Mouse (Mus musculus): ENCODE data around the gene Tmem107. TPM values are rescaled to one million over a fixed set of nuclear protein-coding genes. Genes with fewer than 3 reads are reported as not detected.

Gene Tmem107
- total and polyA plus RNA-seq, 3 experiments = 22.6 to 31.3 (median 30.1) TPM

DNA sequence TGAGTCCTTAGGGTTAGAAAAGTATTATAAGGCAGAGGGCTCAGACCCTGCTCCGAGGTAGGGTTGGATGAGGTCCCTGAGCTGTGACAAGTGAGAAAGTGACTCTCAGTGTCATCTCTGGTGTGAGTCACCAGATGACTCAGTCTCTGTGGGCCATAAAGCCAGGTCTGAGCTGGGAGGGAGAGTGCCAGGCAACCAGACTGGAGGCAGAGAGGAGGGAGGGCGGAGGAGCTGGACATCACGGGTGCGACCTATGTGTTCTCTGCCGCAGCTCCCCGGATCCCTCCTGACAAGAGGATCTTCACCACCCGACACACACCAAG is 31.8 kb downstream of the Tmem107 start:
- no peak overlapping the region for H3K4me3 ChIP-seq (replicated peaks in 1 of 3; ENCODE audit: low read depth in 2 of 3, low read length in 2 of 3, poor library complexity in 1 of 3)
- in situ Hi-C loops (cut with MboI; ENCODE audit: low pct_ligation_motif_present, low pct_unique_long_range_greater_than_20kb, low sequenced_read_pairs) (no loop called here), dilution Hi-C loops (cut with MboI; ENCODE audit: extremely low pct_ligation_motif_present, extremely low pct_unique_long_range_greater_than_20kb, low sequenced_read_pairs) (no loop called here)
- no peaks in the 10 kb centered on the region for H3K27me3 ChIP-seq (replicated peaks)
- no peaks in the 10 kb centered on the region for H3K9me3 ChIP-seq (replicated peaks; ENCODE audit: low read length)
- no peak overlapping the region for H3K27ac ChIP-seq (ENCODE audit: insufficient read depth, low read depth)
- no peak overlapping the region for H3K9ac ChIP-seq (ENCODE audit: insufficient read depth, low read depth)
- H3K79me2 ChIP-seq (replicated peaks; ENCODE audit: control insufficient read depth, extremely low read depth, insufficient read depth, poor library complexity, severe bottlenecking) = peaks cover 22% of the 10 kb centered on the region
- no peak for DNase-seq (ENCODE audit: extremely low read depth)
- H3K4me2 ChIP-seq (ENCODE audit: insufficient read depth, low read depth, poor library complexity, severe bottlenecking) = no peak overlapping the region
- TF ChIP-seq MAZ (IDR thresholded peaks at IDR 0.05; ENCODE audit: low read depth, low read length) = no peak
- TF ChIP-seq RAD21 (IDR thresholded peaks at IDR 0.05; ENCODE audit: low read depth, low read length) = no peak
- TF ChIP-seq ZNF384 (IDR thresholded peaks at IDR 0.05; ENCODE audit: low read depth, low read length) = no peak
- 0 out of 2 replicates have a peak, but pooled peaks have one; percentile 9 for TF ChIP-seq POLR2A (IDR thresholded peaks at IDR 0.05; ENCODE audit: low read depth, low read length)
- no peak for TF ChIP-seq SIN3A (IDR thresholded peaks at IDR 0.05; ENCODE audit: low read length)
- H3K4me1 ChIP-seq (ENCODE audit: control insufficient read depth in 1 of 2, insufficient read depth in 2 of 2) = peaks cover 20 to 33% of the 10 kb centered on the region in 2 experiments
- H3K36me3 ChIP-seq (replicated peaks in 1 of 2; ENCODE audit: control insufficient read depth in 1 of 2, insufficient read depth in 1 of 2, low read length in 1 of 2) = peaks cover 66 to 69% of the 10 kb centered on the region in 2 experiments

DNA sequence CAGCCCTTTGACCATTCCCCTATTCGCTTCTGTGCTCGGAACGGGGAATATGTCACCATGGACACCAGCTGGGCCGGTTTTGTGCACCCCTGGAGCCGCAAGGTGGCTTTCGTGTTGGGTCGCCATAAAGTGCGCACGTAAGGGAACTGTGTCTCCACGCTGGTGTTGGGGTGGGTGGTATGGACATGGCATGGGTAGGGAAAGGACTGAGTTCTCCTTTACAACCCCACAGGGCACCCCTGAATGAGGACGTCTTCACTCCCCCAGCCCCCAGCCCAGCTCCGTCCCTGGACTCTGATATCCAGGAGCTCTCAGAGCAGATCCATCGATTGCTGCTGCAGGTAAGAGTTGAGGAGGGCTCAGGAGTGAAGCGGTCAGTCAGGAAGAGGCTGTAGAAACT is 32.5 kb downstream of the Tmem107 start:
- no peak overlapping the region for H3K4me3 ChIP-seq (replicated peaks in 1 of 3; ENCODE audit: low read depth in 2 of 3, low read length in 2 of 3, poor library complexity in 1 of 3)
- no peak overlapping the region for H3K4me2 ChIP-seq (ENCODE audit: insufficient read depth, low read depth, poor library complexity, severe bottlenecking)
- no peak for TF ChIP-seq USF2 (conservative IDR thresholded peaks at IDR 0.05; ENCODE audit: low read depth, low read length)
- no peak for TF ChIP-seq CHD2 (IDR thresholded peaks at IDR 0.05; ENCODE audit: low read length)
- DNase-seq (ENCODE audit: extremely low read depth) = no peak
- H3K27me3 ChIP-seq (replicated peaks) = no peaks in the 10 kb centered on the region
- in situ Hi-C loops (cut with MboI; ENCODE audit: low pct_ligation_motif_present, low pct_unique_long_range_greater_than_20kb, low sequenced_read_pairs) = no loop called here
- no peak overlapping the region for H3K9ac ChIP-seq (ENCODE audit: insufficient read depth, low read depth)
- dilution Hi-C loops (cut with MboI; ENCODE audit: extremely low pct_ligation_motif_present, extremely low pct_unique_long_range_greater_than_20kb, low sequenced_read_pairs) = no loop called here
- peaks cover 73 to 76% of the 10 kb centered on the region in 2 experiments for H3K36me3 ChIP-seq (replicated peaks in 1 of 2; ENCODE audit: control insufficient read depth in 1 of 2, insufficient read depth in 1 of 2, low read length in 1 of 2)
- H3K79me2 ChIP-seq (replicated peaks; ENCODE audit: control insufficient read depth, extremely low read depth, insufficient read depth, poor library complexity, severe bottlenecking) = peaks cover 22% of the 10 kb centered on the region
- no peaks in the 10 kb centered on the region for H3K9me3 ChIP-seq (replicated peaks; ENCODE audit: low read length)
- H3K4me1 ChIP-seq (ENCODE audit: control insufficient read depth in 1 of 2, insufficient read depth in 2 of 2) = peaks cover 17 to 26% of the 10 kb centered on the region in 2 experiments
- no peak overlapping the region for H3K27ac ChIP-seq (ENCODE audit: insufficient read depth, low read depth)

DNA sequence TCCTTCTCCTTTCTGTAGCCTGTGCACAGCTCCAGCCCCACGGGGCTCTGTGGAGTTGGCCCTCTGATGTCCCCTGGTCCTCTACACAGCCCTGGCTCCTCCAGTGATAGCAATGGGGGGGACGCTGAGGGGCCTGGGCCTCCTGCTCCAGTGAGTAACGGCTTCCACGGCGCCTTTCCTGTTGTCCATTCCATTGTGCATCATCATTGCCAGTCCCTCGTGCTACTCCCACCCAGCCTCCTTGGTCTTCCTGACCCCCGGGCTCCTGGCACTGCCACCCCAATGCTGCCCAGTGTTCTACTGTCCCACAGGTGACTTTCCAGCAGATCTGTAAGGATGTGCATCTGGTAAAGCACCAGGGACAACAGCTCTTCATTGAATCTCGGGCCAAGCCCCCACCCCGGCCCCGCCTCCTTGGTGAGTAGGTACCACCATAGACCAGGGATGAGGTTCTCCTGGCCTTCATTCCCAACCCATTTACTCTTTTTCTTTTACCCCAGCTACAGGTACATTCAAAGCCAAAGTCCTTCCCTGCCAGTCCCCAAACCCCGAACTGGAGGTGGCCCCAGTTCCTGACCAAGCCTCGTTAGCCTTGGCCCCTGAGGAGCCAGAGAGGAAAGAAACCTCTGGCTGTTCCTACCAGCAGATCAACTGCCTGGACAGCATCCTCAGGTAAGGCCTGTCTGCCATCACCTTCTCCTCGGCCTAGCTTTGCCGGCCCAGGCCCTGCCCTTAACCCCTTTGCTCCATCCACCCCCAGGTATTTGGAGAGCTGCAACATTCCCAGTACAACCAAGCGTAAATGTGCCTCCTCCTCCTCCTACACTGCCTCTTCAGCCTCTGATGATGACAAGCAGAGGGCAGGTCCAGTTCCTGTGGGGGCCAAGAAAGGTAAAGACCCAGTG is 33.2 kb downstream of the Tmem107 start:
- in situ Hi-C loops (cut with MboI; ENCODE audit: low pct_ligation_motif_present, low pct_unique_long_range_greater_than_20kb, low sequenced_read_pairs) = no loop called here
- H3K4me1 ChIP-seq (ENCODE audit: control insufficient read depth in 1 of 2, insufficient read depth in 2 of 2) = peaks cover 12 to 21% of the 10 kb centered on the region in 2 experiments

More for the DNA sequence above, 33.2 kb downstream of the Tmem107 start:
- TF ChIP-seq MAZ (IDR thresholded peaks at IDR 0.05; ENCODE audit: low read depth, low read length) (no peak), MEF2A (IDR thresholded peaks at IDR 0.05; ENCODE audit: borderline replicate concordance, low read depth, low read length) (no peak), EP300 (IDR thresholded peaks at IDR 0.05; ENCODE audit: low read length) (no peak), SIN3A (IDR thresholded peaks at IDR 0.05; ENCODE audit: low read length) (no peak), NRF1 (IDR thresholded peaks at IDR 0.05; ENCODE audit: low read depth, low read length) (no peak), ZMIZ1 (IDR thresholded peaks at IDR 0.05; ENCODE audit: low read depth, low read length) (no peak), PAX5 (IDR thresholded peaks at IDR 0.05; ENCODE audit: low read length) (no peak), KAT2A (IDR thresholded peaks at IDR 0.05; ENCODE audit: insufficient replicate concordance, low read length) (no peak), CHD2 (IDR thresholded peaks at IDR 0.05; ENCODE audit: low read length) (no peak)
- no peaks in the 10 kb centered on the region for H3K27me3 ChIP-seq (replicated peaks)
- dilution Hi-C loops (cut with MboI; ENCODE audit: extremely low pct_ligation_motif_present, extremely low pct_unique_long_range_greater_than_20kb, low sequenced_read_pairs) = no loop called here
- no peak overlapping the region for H3K27ac ChIP-seq (ENCODE audit: insufficient read depth, low read depth)
- H3K9ac ChIP-seq (ENCODE audit: insufficient read depth, low read depth) = no peak overlapping the region
- no peak overlapping the region for H3K4me3 ChIP-seq (replicated peaks in 1 of 3; ENCODE audit: low read depth in 2 of 3, low read length in 2 of 3, poor library complexity in 1 of 3)
- peaks cover 78 to 83% of the 10 kb centered on the region in 2 experiments for H3K36me3 ChIP-seq (replicated peaks in 1 of 2; ENCODE audit: control insufficient read depth in 1 of 2, insufficient read depth in 1 of 2, low read length in 1 of 2)
- no peak overlapping the region for H3K4me2 ChIP-seq (ENCODE audit: insufficient read depth, low read depth, poor library complexity, severe bottlenecking)
- H3K9me3 ChIP-seq (replicated peaks; ENCODE audit: low read length) = no peaks in the 10 kb centered on the region
- DNase-seq (ENCODE audit: extremely low read depth) = no peak
- H3K79me2 ChIP-seq (replicated peaks; ENCODE audit: control insufficient read depth, extremely low read depth, insufficient read depth, poor library complexity, severe bottlenecking) = peaks cover 22% of the 10 kb centered on the region
